Mouse (Mus musculus): ENCODE data around the gene Cbr2. TPM values are rescaled to one million over a fixed set of nuclear protein-coding genes. Genes with fewer than 3 reads are reported as not detected.

Cbr2 gene
- total and polyA plus RNA-seq, 2 experiments = 0.28 TPM; not detected in 1

DNA sequence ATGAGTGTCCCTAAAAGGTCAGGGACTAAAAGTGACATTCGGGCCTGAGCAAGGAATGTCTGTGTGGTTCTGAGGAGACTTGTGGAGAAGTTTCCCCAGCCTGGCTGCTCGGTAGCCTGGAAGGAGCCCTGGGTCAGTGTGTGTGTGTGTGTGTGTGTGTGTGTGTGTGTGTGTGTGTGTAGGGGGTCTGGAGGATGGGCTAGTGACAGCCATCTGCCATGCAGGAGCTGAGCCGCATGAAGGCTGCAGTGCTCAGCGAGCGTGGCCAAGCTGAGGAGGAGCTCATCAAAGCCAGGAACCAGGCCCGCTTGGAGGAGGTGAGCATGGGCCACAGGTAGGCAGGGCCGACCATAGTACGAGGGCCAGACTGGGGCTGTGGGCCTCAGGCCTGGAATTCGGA is 12.7 kb downstream of the Cbr2 start:
- Histone ChIP-seq H3K4me1 (ENCODE audit: control insufficient read depth, insufficient read depth, low read length) (peaks cover 9% of the 10 kb centered on the region), H3K27me3 (ENCODE audit: control insufficient read depth, insufficient read depth, low read length) (no peaks in the 10 kb centered on the region), H3K36me3 (ENCODE audit: control insufficient read depth, insufficient read depth, low read length) (no peaks in the 10 kb centered on the region), H3K27ac (replicated peaks; ENCODE audit: insufficient read depth, low read depth, low read length) (no peak overlapping the region), H3K4me3 (ENCODE audit: insufficient read depth, low read depth, low read length) (no peak overlapping the region), H3K9ac (ENCODE audit: low read depth, low read length) (no peak overlapping the region), H3K79me2 (ENCODE audit: control insufficient read depth, insufficient read depth, low read length) (no peaks in the 10 kb centered on the region)
- DNase-seq (ENCODE audit: extremely low read depth, low read depth, low spot score) = no peak
- no peak for TF ChIP-seq POLR2A (IDR thresholded peaks at IDR 0.05; ENCODE audit: extremely low read depth, insufficient read depth, low read length)
- no peak for TF ChIP-seq CTCF (IDR thresholded peaks at IDR 0.05; ENCODE audit: low read depth, low read length)
- 94% methylated on average over 9 of the region's 9 CpGs for WGBS

DNA sequence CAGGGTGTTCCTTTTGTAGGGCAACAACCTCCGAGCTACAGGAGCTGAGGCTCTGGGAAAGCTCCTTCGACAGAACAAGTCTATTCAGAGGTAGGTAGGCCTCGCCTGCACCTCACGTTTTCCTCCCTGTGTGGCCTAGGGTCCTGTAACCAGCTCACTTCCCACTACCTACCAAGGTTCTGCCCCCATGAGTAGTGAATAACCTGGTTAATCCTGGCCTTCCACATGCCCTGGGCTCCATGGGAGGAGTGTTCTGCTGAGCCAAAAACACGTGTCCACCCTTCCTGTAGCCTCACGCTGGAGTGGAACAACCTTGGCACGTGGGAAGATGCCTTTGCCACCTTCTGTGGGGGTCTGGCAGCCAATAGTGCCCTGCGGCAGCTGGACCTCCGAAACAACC is 16.8 kb downstream of the Cbr2 start:
- no peak overlapping the region for H3K9ac ChIP-seq (ENCODE audit: low read depth, low read length)
- no peak overlapping the region for H3K4me3 ChIP-seq (ENCODE audit: insufficient read depth, low read depth, low read length)
- no peaks in the 10 kb centered on the region for H3K36me3 ChIP-seq (ENCODE audit: control insufficient read depth, insufficient read depth, low read length)

DNA sequence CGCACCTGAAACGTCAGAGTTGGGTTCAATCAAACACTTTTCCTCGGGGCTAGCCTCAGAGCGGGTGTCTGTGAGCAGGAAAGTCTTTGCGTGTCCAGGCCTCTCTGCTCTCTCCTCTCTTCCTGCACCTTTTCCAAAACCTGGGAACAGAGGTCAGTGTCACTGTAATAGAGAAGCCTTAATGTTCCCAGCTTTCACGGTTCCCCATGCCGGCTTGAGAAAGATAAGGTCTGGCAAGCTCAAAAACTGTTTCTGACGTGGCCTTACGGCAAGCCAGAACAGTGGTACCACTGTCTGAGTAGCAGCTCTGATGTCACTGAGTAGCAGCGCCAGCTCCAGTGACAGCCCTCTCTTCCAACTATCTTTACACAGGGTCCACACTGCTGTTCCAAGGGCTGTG is 17.4 kb downstream of the Cbr2 start:
- Histone ChIP-seq H3K36me3 (ENCODE audit: control insufficient read depth, insufficient read depth, low read length) (no peaks in the 10 kb centered on the region), H3K27ac (replicated peaks; ENCODE audit: insufficient read depth, low read depth, low read length) (no peak overlapping the region), H3K79me2 (ENCODE audit: control insufficient read depth, insufficient read depth, low read length) (no peaks in the 10 kb centered on the region), H3K9ac (ENCODE audit: low read depth, low read length) (peak overlapping the region; percentile 48), H3K4me1 (ENCODE audit: control insufficient read depth, insufficient read depth, low read length) (peaks cover 9% of the 10 kb centered on the region), H3K4me3 (ENCODE audit: insufficient read depth, low read depth, low read length) (no peak overlapping the region; the same call in 1 of the 2 replicates), H3K27me3 (ENCODE audit: control insufficient read depth, insufficient read depth, low read length) (no peaks in the 10 kb centered on the region)
- TF ChIP-seq CTCF (IDR thresholded peaks at IDR 0.05; ENCODE audit: low read depth, low read length) = no peak
- no peak for TF ChIP-seq POLR2A (IDR thresholded peaks at IDR 0.05; ENCODE audit: extremely low read depth, insufficient read depth, low read length)
- no peak for DNase-seq (ENCODE audit: extremely low read depth, low read depth, low spot score)
- 47% methylated on average over 10 of the region's 10 CpGs for WGBS

More for the DNA sequence above, 16.8 kb downstream of the Cbr2 start:
- 92% methylated on average over 9 of the region's 9 CpGs for WGBS
- H3K27me3 ChIP-seq (ENCODE audit: control insufficient read depth, insufficient read depth, low read length) = no peaks in the 10 kb centered on the region
- no peak overlapping the region for H3K27ac ChIP-seq (replicated peaks; ENCODE audit: insufficient read depth, low read depth, low read length)
- no peaks in the 10 kb centered on the region for H3K79me2 ChIP-seq (ENCODE audit: control insufficient read depth, insufficient read depth, low read length)
- H3K4me1 ChIP-seq (ENCODE audit: control insufficient read depth, insufficient read depth, low read length) = peaks cover 9% of the 10 kb centered on the region
- TF ChIP-seq CTCF (IDR thresholded peaks at IDR 0.05; ENCODE audit: low read depth, low read length) (no peak), POLR2A (IDR thresholded peaks at IDR 0.05; ENCODE audit: extremely low read depth, insufficient read depth, low read length) (no peak)
- no peak for DNase-seq (ENCODE audit: extremely low read depth, low read depth, low spot score)

DNA sequence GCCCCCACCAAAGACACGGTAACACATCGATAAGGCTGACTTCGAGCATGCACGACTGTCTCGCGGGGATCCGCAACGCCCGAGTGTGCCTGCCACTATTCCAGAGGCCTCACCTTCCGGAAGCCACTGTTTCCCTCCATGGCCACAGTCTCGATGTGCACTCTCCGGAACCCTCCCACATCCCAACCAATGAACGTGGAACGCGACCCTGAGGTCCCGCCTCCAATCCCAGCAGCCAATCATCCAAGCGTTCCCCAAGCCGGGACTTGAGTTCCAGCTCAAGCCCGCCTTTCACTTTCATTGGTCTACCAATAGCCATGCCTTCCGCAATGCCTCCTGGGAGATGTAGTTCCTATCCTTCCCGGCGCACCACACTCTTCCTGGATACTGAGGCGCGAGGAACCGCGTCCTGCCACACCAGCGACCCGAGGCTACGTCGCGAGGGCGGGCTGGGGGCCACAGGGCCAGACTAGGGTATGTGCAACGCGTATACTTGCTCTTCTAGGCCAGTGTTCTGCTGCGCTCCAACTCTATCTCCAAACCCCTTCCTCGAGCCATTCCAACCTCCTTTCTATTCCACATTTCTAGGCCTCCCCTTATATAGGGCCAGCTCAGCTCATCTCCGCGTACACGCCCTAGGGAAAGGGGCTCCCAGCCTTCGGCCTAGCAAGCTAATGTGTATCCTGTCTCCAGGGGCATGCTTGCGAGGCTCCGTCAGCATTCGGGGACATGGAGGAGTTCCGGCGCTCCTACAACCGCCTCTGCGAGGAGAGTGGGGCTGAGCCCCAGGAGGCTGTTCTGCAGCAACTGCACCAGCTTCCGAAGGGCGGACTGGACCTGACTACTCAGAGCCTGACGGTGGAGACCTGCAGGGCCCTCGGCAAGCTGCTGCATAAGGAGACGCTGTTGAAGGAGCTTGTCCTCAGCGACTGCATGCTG is 18.1 kb downstream of the Cbr2 start, which contains the start of the genes Cenpx and Lrrc45:
Gene Cenpx (minus strand): TSS at position 159 of the 939 bp plus-strand sequence.
Gene Lrrc45 (plus strand): TSS at position 346 of the 939 bp plus-strand sequence.
- Histone ChIP-seq H3K27ac (replicated peaks; ENCODE audit: insufficient read depth, low read depth, low read length) (peak within 1 kb of the TSS; percentile 32), H3K36me3 (ENCODE audit: control insufficient read depth, insufficient read depth, low read length) (no peaks in the 10 kb centered on the region), H3K4me3 (ENCODE audit: insufficient read depth, low read depth, low read length) (peak within 1 kb of the TSS; percentile 61), H3K79me2 (ENCODE audit: control insufficient read depth, insufficient read depth, low read length) (no peaks in the 10 kb centered on the region), H3K27me3 (ENCODE audit: control insufficient read depth, insufficient read depth, low read length) (no peaks in the 10 kb centered on the region), H3K4me1 (ENCODE audit: control insufficient read depth, insufficient read depth, low read length) (peaks cover 9% of the 10 kb centered on the region), H3K9ac (ENCODE audit: low read depth, low read length) (peak within 1 kb of the TSS; percentile 68)
- peak; percentile 98 for DNase-seq (ENCODE audit: extremely low read depth, low read depth, low spot score)
- 6% methylated on average over 53 of the region's 53 CpGs for WGBS
- TF ChIP-seq CTCF (IDR thresholded peaks at IDR 0.05; ENCODE audit: low read depth, low read length) (no peak), POLR2A (IDR thresholded peaks at IDR 0.05; ENCODE audit: extremely low read depth, insufficient read depth, low read length) (peak; percentile 80)

DNA sequence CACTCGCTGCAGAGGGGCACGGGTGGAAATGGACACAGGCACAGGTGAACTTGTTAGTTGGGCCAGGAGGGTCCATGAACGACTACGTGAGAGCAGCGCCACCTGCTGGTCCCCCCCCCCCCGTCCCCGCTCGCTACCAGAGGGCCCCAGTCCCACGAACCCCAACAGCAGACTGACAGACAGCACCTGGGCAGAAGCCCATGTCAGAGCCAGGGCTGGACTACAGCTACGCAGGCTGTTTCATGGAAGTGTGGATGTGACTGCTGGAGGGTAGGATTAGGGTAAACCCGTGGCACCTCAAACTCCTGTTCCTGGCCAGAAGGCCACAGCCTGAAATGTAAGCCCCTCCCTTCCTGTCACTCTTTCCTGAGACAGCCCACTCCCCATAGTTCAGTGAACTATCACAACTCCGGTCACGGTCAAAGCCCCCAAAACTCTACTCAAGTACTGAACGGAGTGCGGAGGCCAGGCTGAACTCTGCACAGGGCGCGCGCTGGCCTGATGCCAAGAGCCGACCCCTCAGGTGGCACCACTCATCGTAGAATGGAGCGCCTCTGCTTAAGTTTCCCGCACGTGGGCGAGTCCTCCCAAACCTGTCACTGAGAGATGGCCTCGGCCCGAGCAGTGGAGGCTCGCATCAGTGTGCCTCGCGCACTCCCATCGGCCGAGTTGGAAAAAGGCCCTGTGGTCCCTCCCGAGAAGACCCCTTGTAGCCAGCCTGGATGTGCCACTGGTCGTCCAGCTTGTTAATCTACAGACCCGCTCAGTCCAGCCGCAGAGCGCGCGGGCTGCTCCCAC is 18.9 kb downstream of the Cbr2 start:
- DNase-seq (ENCODE audit: extremely low read depth, low read depth, low spot score) = peak; percentile 62
- H3K4me1 ChIP-seq (ENCODE audit: control insufficient read depth, insufficient read depth, low read length) = peaks cover 9% of the 10 kb centered on the region
- no peaks in the 10 kb centered on the region for H3K36me3 ChIP-seq (ENCODE audit: control insufficient read depth, insufficient read depth, low read length)
- no peaks in the 10 kb centered on the region for H3K27me3 ChIP-seq (ENCODE audit: control insufficient read depth, insufficient read depth, low read length)
- peak overlapping the region; percentile 32 for H3K27ac ChIP-seq (replicated peaks; ENCODE audit: insufficient read depth, low read depth, low read length)
- H3K4me3 ChIP-seq (ENCODE audit: insufficient read depth, low read depth, low read length) = peak overlapping the region; percentile 61
- under 1% methylated on average over 38 of the region's 38 CpGs for WGBS
- peak overlapping the region; percentile 68 for H3K9ac ChIP-seq (ENCODE audit: low read depth, low read length)
- no peaks in the 10 kb centered on the region for H3K79me2 ChIP-seq (ENCODE audit: control insufficient read depth, insufficient read depth, low read length)
- peak; percentile 75 for TF ChIP-seq CTCF (IDR thresholded peaks at IDR 0.05; ENCODE audit: low read depth, low read length)
- no peak for TF ChIP-seq POLR2A (IDR thresholded peaks at IDR 0.05; ENCODE audit: extremely low read depth, insufficient read depth, low read length)

All from liver, adult 2 months (tissue).